Mouse (Mus musculus): ENCODE measurements around the gene Ccdc182.

DNA sequence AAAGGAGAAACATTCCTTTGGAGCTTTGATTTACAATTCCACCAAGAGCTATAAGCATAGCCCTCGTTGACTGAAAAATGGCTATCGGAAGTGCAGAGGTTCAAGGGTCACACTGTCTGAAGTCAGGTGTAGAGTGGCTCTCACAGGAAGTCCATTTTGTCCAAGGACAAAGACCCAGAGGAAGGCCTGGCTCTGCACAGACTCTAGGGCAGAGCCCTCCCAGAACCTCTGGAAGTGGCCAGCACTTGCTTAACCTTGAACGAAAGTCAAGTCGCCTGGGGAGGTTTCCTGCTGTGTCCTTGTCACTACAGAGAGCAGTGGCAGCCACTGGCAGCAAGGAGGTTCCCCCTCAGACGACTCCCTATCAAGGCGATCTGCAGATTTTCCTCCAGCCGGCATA lies 33.4 kb upstream of the Ccdc182 start:
- TF ChIP-seq CTCF (IDR thresholded peaks at IDR 0.05; ENCODE audit: low read depth) (no peak), EP300 (IDR thresholded peaks at IDR 0.05; ENCODE audit: low read depth) (no peak)
